ENCODE assay signal across 8 mouse cellular contexts in genomic region chr4:117527952-117528351, GRCm38 (mm10). TPM values are rescaled to one million over a fixed set of nuclear protein-coding genes. Genes with fewer than 3 reads are reported as not detected.
DNase-seq lines count a peak whose midpoint lies in the region; ATAC-seq and TF ChIP-seq lines count a peak whose summit lies in the region.

No protein-coding gene starts in this region.

- H3K4me2 ChIP-seq in forebrain, embryonic 16.5 days (ENCODE audit: low read length), result no peak overlapping the region
- H3K4me2 ChIP-seq in embryonic facial prominence, embryonic 14.5 days (ENCODE audit: low read depth, low read length), result no peak overlapping the region
- H3K4me2 ChIP-seq in kidney, postnatal 0 days (ENCODE audit: low read length), result no peak overlapping the region

- H3K9ac ChIP-seq in forebrain, embryonic 16.5 days (replicated peaks; ENCODE audit: low read depth, low read length), result no peak overlapping the region
- no peak overlapping the region for H3K9ac ChIP-seq in embryonic facial prominence, embryonic 14.5 days (ENCODE audit: low read depth, low read length)
- H3K9ac ChIP-seq in kidney, postnatal 0 days (ENCODE audit: low read depth, low read length), result no peak overlapping the region

- no peak overlapping the region for H3K4me3 ChIP-seq in forebrain, embryonic 10.5 days
- H3K4me3 ChIP-seq in forebrain, embryonic 16.5 days (replicated peaks; ENCODE audit: low read length), result no peak overlapping the region
- H3K4me3 ChIP-seq in embryonic facial prominence, embryonic 14.5 days (ENCODE audit: low read depth, low read length), result no peak overlapping the region
- H3K4me3 ChIP-seq in kidney, postnatal 0 days (replicated peaks; ENCODE audit: low read depth, low read length), result no peak overlapping the region

- no peak for ATAC-seq in forebrain, embryonic 16.5 days
- peak; percentile 63; the same call in 1 of the 2 replicates for ATAC-seq in embryonic facial prominence, embryonic 14.5 days (ENCODE audit: low read depth)
- no peak for ATAC-seq in kidney, postnatal 0 days (replicated peaks; ENCODE audit: low FRiP score, low read depth)

- no peak overlapping the region for H3K27ac ChIP-seq in forebrain, embryonic 10.5 days
- no peak overlapping the region for H3K27ac ChIP-seq in forebrain, embryonic 16.5 days (ENCODE audit: low read length)
- H3K27ac ChIP-seq in embryonic facial prominence, embryonic 14.5 days (replicated peaks; ENCODE audit: low read depth, low read length), result no peak overlapping the region
- H3K27ac ChIP-seq in kidney, postnatal 0 days, result no peak overlapping the region

- H3K4me1 ChIP-seq in forebrain, embryonic 10.5 days, result peaks cover 23% of the 10 kb centered on the region
- H3K4me1 ChIP-seq in forebrain, embryonic 16.5 days (replicated peaks; ENCODE audit: control insufficient read depth, insufficient read depth, low read length), result no peaks in the 10 kb centered on the region
- no peaks in the 10 kb centered on the region for H3K4me1 ChIP-seq in embryonic facial prominence, embryonic 14.5 days (ENCODE audit: control insufficient read depth, insufficient read depth, low read length)
- no peaks in the 10 kb centered on the region for H3K4me1 ChIP-seq in kidney, postnatal 0 days (replicated peaks; ENCODE audit: insufficient read depth, low read length)

- no peaks in the 10 kb centered on the region for H3K9me3 ChIP-seq in forebrain, embryonic 10.5 days
- H3K9me3 ChIP-seq in forebrain, embryonic 16.5 days (ENCODE audit: control insufficient read depth, low read length), result no peaks in the 10 kb centered on the region
- H3K9me3 ChIP-seq in embryonic facial prominence, embryonic 14.5 days (ENCODE audit: control insufficient read depth, low read length), result no peaks in the 10 kb centered on the region
- no peaks in the 10 kb centered on the region for H3K9me3 ChIP-seq in kidney, postnatal 0 days (replicated peaks; ENCODE audit: low read length)

- H3K27me3 ChIP-seq in forebrain, embryonic 10.5 days (ENCODE audit: poor library complexity, severe bottlenecking), result peaks cover 55% of the 10 kb centered on the region
- no peaks in the 10 kb centered on the region for H3K27me3 ChIP-seq in forebrain, embryonic 16.5 days (replicated peaks; ENCODE audit: control insufficient read depth, insufficient read depth, low read length)
- H3K27me3 ChIP-seq in embryonic facial prominence, embryonic 14.5 days (replicated peaks; ENCODE audit: control insufficient read depth, insufficient read depth, low read length), result no peaks in the 10 kb centered on the region
- no peaks in the 10 kb centered on the region; the same call in 1 of the 2 replicates for H3K27me3 ChIP-seq in kidney, postnatal 0 days (ENCODE audit: insufficient read depth, low read length)

- peak; percentile 40 for DNase-seq in forebrain, embryonic 10.5 days (ENCODE audit: extremely low spot score, low spot score)
- peak; percentile 44 for DNase-seq in urinary bladder, postnatal 25 days (ENCODE audit: low spot score)
- no peak for DNase-seq in urinary bladder, adult 2 months (ENCODE audit: low spot score)
- DNase-seq in embryonic facial prominence, embryonic 14.5 days (ENCODE audit: low spot score), result peak; percentile 67
- peak; percentile 80 for DNase-seq in kidney, postnatal 0 days (ENCODE audit: low spot score)
- DNase-seq in lung, postnatal 4 days, result peak; percentile 48 to 68
- peak; percentile 79 for DNase-seq in testis, postnatal 10 days (ENCODE audit: low spot score)

- H3K36me3 ChIP-seq in forebrain, embryonic 10.5 days (replicated peaks), result no peaks in the 10 kb centered on the region
- no peaks in the 10 kb centered on the region for H3K36me3 ChIP-seq in forebrain, embryonic 16.5 days (ENCODE audit: control insufficient read depth, insufficient read depth)
- no peaks in the 10 kb centered on the region for H3K36me3 ChIP-seq in embryonic facial prominence, embryonic 14.5 days (ENCODE audit: control insufficient read depth, insufficient read depth, low read length)
- H3K36me3 ChIP-seq in kidney, postnatal 0 days (ENCODE audit: insufficient read depth, low read length), result no peaks in the 10 kb centered on the region

- 21% methylated on average over 1 of the region's 1 CpGs for WGBS in forebrain, embryonic 10.5 days
- WGBS in forebrain, embryonic 16.5 days, result 21% methylated on average over 1 of the region's 1 CpGs
- WGBS in embryonic facial prominence, embryonic 14.5 days, result 26% methylated on average over 1 of the region's 1 CpGs
- WGBS in kidney, postnatal 0 days, result 23% methylated on average over 1 of the region's 1 CpGs

- TF ChIP-seq CTCF in kidney, postnatal 0 days (IDR thresholded peaks at IDR 0.05; ENCODE audit: low read depth), result peak; percentile 88

RNA-seq across cellular contexts. Expression of gene Eri3, which starts 22.2 kb away (rescaled TPM):
- 116 and 120 TPM in 2 replicates for polyA plus RNA-seq in forebrain, embryonic 10.5 days (2016; fragmentation: Nextera tagmentation; extraction: Ambion mirVana)
- polyA plus RNA-seq in forebrain, embryonic 16.5 days (2015; fragmentation: Nextera tagmentation; extraction: Ambion mirVana), result 256 and 257 TPM in 2 replicates
- 83.5 and 95.4 TPM in 2 replicates for polyA plus RNA-seq in urinary bladder, adult 2 months (2012; rRNA removed)
- polyA plus RNA-seq in embryonic facial prominence, embryonic 14.5 days (2014; fragmentation: Nextera tagmentation; extraction: Ambion mirVana), result 154 and 174 TPM in 2 replicates
- polyA plus RNA-seq in kidney, postnatal 0 days (2015; fragmentation: Nextera tagmentation; extraction: Ambion mirVana), result 114 and 127 TPM in 2 replicates

RNA-seq across cellular contexts. Expression of gene Rnf220, which starts 31.1 kb away (rescaled TPM):
- polyA plus RNA-seq in forebrain, embryonic 10.5 days (2016; fragmentation: Nextera tagmentation; extraction: Ambion mirVana), result 94.3 and 98.2 TPM in 2 replicates
- 121 and 129 TPM in 2 replicates for polyA plus RNA-seq in forebrain, embryonic 16.5 days (2015; fragmentation: Nextera tagmentation; extraction: Ambion mirVana)
- polyA plus RNA-seq in urinary bladder, adult 2 months (2012; rRNA removed), result 66.2 and 76.1 TPM in 2 replicates
- polyA plus RNA-seq in embryonic facial prominence, embryonic 14.5 days (2014; fragmentation: Nextera tagmentation; extraction: Ambion mirVana), result 56.3 and 62.4 TPM in 2 replicates
- 60.8 and 62.1 TPM in 2 replicates for polyA plus RNA-seq in kidney, postnatal 0 days (2015; fragmentation: Nextera tagmentation; extraction: Ambion mirVana)
